Mouse (Mus musculus): ENCODE data around the gene Pnldc1. TPM values are rescaled to one million over a fixed set of nuclear protein-coding genes. Genes with fewer than 3 reads are reported as not detected.
"Not testable (repeated sequence)": the region's sequence is repeated elsewhere in the genome, so short reads cannot be mapped to it uniquely, and the experiment has no call there.

The Pnldc1 gene
- polyA plus RNA-seq, 1 experiment from 2014 or later = 1.1 TPM

GRCm38 (mm10) chr17:12931576-12931975 lies 21.5 kb upstream of the Pnldc1 start:
- H3K9ac ChIP-seq; H3K4me3 ChIP-seq; H3K9me3 ChIP-seq; H3K36me3 ChIP-seq; ATAC-seq (ENCODE audit: low FRiP score, low read depth); H3K4me1 ChIP-seq; H3K4me2 ChIP-seq (replicated peaks); H3K27ac ChIP-seq; H3K27me3 ChIP-seq (replicated peaks): not testable (repeated sequence)
- 89% methylated on average over 5 of the region's 5 CpGs for WGBS

DNA sequence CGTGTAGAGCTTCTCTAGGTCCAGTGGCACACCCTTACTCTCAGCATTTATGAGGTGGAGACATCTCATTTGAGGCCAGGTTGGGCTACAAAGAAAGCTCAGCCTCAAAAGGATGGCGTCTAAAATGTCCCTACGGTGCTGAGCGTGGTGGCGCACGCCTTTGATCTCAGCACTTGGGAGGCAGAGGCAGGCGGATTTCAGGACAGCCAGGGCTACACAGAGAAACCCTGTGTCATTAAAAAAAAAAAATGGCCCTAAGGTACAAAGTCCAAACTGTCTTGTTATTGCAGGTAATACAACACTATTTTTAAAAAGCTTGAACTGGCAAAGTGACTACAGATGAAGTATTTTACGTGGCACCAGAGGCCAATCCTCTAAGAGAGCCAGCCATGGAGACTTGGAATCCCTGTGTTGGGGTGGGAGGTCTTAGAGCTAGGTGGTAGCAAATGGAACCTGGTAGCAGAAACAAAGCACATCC lies 15.7 kb upstream of the Pnldc1 start:
- Histone ChIP-seq H3K9ac (no peak overlapping the region), H3K27me3 (replicated peaks) (no peaks in the 10 kb centered on the region), H3K4me3 (no peak overlapping the region), H3K4me1 (no peaks in the 10 kb centered on the region), H3K9me3 (no peaks in the 10 kb centered on the region), H3K4me2 (replicated peaks) (no peak overlapping the region), H3K27ac (no peak overlapping the region), H3K36me3 (peaks cover 63% of the 10 kb centered on the region)
- WGBS = 92% methylated on average over 8 of the region's 8 CpGs
- ATAC-seq (ENCODE audit: low FRiP score, low read depth) = no peak

DNA sequence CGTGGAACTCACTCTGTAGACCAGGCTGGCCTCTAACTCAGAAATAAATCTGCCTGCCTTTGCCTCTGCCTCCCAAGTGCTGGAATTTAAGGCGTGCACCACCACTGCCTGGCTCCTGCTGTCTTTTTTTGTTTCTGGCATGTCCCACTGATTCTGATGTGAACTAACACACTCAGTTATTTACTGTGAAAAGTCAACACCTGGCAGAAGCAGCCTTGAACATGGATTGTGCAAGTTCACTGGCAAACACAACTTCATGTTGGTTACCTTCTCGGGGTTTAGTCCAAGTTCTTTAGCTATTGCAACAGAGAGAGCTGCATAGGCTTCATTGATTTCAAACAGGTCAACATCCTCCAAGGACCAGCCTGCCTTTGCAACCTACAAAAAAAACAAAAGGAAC lies 15.0 kb upstream of the Pnldc1 start:
- ATAC-seq (ENCODE audit: low FRiP score, low read depth) = no peak
- H3K27me3 ChIP-seq (replicated peaks) = no peaks in the 10 kb centered on the region
- no peaks in the 10 kb centered on the region for H3K4me1 ChIP-seq
- no peak overlapping the region for H3K27ac ChIP-seq
- no peaks in the 10 kb centered on the region for H3K9me3 ChIP-seq
- no peak overlapping the region for H3K9ac ChIP-seq
- H3K4me3 ChIP-seq = no peak overlapping the region
- H3K36me3 ChIP-seq = peaks cover 71% of the 10 kb centered on the region
- 92% methylated on average over 3 of the region's 3 CpGs for WGBS
- H3K4me2 ChIP-seq (replicated peaks) = no peak overlapping the region

GRCm38 (mm10) chr17:12921073-12921472 lies 11.0 kb upstream of the Pnldc1 start:
- Histone ChIP-seq H3K27me3 (replicated peaks) (no peaks in the 10 kb centered on the region), H3K4me3 (no peak overlapping the region), H3K4me1 (peaks cover 3% of the 10 kb centered on the region; the same call in 1 of the 2 replicates), H3K27ac (no peak overlapping the region), H3K36me3 (peaks cover 73% of the 10 kb centered on the region), H3K9ac (no peak overlapping the region), H3K4me2 (replicated peaks) (no peak overlapping the region), H3K9me3 (no peaks in the 10 kb centered on the region)
- WGBS = 100% methylated on average over 1 of the region's 1 CpGs
- no peak for ATAC-seq (ENCODE audit: low FRiP score, low read depth)

GRCm38 (mm10) chr17:12916588-12917380 lies 6.8 kb upstream of the Pnldc1 start:
- H3K27ac ChIP-seq = peak overlapping the region; percentile 69
- H3K9me3 ChIP-seq = no peaks in the 10 kb centered on the region
- H3K4me1 ChIP-seq = peaks cover 8% of the 10 kb centered on the region
- no peaks in the 10 kb centered on the region for H3K27me3 ChIP-seq (replicated peaks)
- ATAC-seq (ENCODE audit: low FRiP score, low read depth) = peak; percentile 67
- H3K9ac ChIP-seq = peak overlapping the region; percentile 91
- H3K4me2 ChIP-seq (replicated peaks) = peak overlapping the region; percentile 82
- peaks cover 54% of the 10 kb centered on the region for H3K36me3 ChIP-seq
- under 1% methylated on average over 40 of the region's 40 CpGs for WGBS
- H3K4me3 ChIP-seq = peak overlapping the region; percentile 76

- no peaks in the 10 kb centered on the region for H3K27me3 ChIP-seq (replicated peaks)
- H3K4me3 ChIP-seq = peak within 1 kb of the TSS; percentile 76
- whole genome bisulfite sequencing = under 1% methylated on average over 56 of the region's 56 CpGs
- H3K4me2 ChIP-seq (replicated peaks) = peak within 1 kb of the TSS; percentile 88
- peaks cover 52% of the 10 kb centered on the region for H3K36me3 ChIP-seq
- peak; percentile 99 for ATAC-seq (ENCODE audit: low FRiP score, low read depth)
- peaks cover 8% of the 10 kb centered on the region for H3K4me1 ChIP-seq
- peak within 1 kb of the TSS; percentile 69 for H3K27ac ChIP-seq
- no peaks in the 10 kb centered on the region for H3K9me3 ChIP-seq
- peak within 1 kb of the TSS; percentile 91 for H3K9ac ChIP-seq
These were observed 6.0 kb upstream of the Pnldc1 start, which contains the start of gene Mrpl18 for GRCm38 (mm10) chr17:12915881-12916583. Gene Mrpl18, minus strand, starts transcription at chr17:12916345.

DNA sequence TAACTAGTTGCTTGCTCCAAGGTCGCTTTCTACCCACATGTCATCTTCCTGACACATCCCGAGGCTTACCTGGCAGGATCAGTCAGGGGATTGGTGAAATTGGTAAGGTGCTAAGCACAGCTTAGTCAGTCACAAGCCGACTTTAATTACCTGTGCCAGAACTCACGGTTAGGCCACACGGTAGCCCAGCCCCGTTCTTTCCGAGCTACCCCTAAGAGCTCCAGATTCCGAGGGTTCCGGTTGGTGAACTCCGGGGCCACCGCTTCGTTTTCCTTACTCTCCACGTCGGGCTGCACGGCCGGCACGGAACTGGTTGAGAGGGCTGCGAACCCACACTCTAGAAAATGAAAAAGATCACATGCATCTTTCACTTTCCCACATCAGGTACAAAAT lies 5.5 kb upstream of the Pnldc1 start, which contains the start of gene Tcp1:
Tcp1 (plus strand) TSS at position 214 of the 393 bp plus-strand sequence.
- peaks cover 8% of the 10 kb centered on the region for H3K4me1 ChIP-seq
- ATAC-seq (ENCODE audit: low FRiP score, low read depth) = peak; percentile 7
- H3K4me2 ChIP-seq (replicated peaks) = peak within 1 kb of the TSS; percentile 88
- H3K27me3 ChIP-seq (replicated peaks) = no peaks in the 10 kb centered on the region
- peaks cover 51% of the 10 kb centered on the region for H3K36me3 ChIP-seq
- H3K9me3 ChIP-seq = no peaks in the 10 kb centered on the region
- H3K9ac ChIP-seq = peak within 1 kb of the TSS; percentile 91
- peak within 1 kb of the TSS; percentile 69 for H3K27ac ChIP-seq
- peak within 1 kb of the TSS; percentile 76 for H3K4me3 ChIP-seq
- WGBS = 2% methylated on average over 18 of the region's 18 CpGs

- no peak overlapping the region for H3K4me3 ChIP-seq
- no peak overlapping the region for H3K27ac ChIP-seq
- no peak overlapping the region for H3K4me2 ChIP-seq (replicated peaks)
- H3K9me3 ChIP-seq = no peaks in the 10 kb centered on the region
- no peak overlapping the region for H3K9ac ChIP-seq
- WGBS = 91% methylated on average over 8 of the region's 8 CpGs
- H3K4me1 ChIP-seq = peaks cover 4% of the 10 kb centered on the region
- no peaks in the 10 kb centered on the region for H3K27me3 ChIP-seq (replicated peaks)
- peaks cover 40% of the 10 kb centered on the region for H3K36me3 ChIP-seq
- no peak for ATAC-seq (ENCODE audit: low FRiP score, low read depth)
These were observed 361 bp upstream of the Pnldc1 start for GRCm38 (mm10) chr17:12910391-12910790.

GRCm38 (mm10) chr17:12906436-12906835 lies 3.6 kb downstream of the Pnldc1 start:
- no peak overlapping the region for H3K27ac ChIP-seq
- no peak overlapping the region for H3K9ac ChIP-seq
- no peak overlapping the region for H3K4me3 ChIP-seq
- no peaks in the 10 kb centered on the region for H3K9me3 ChIP-seq
- no peak overlapping the region for H3K4me2 ChIP-seq (replicated peaks)
- peaks cover 38% of the 10 kb centered on the region for H3K36me3 ChIP-seq
- 94% methylated on average over 9 of the region's 9 CpGs for WGBS
- H3K4me1 ChIP-seq = no peaks in the 10 kb centered on the region
- ATAC-seq (ENCODE audit: low FRiP score, low read depth) = no peak
- H3K27me3 ChIP-seq (replicated peaks) = no peaks in the 10 kb centered on the region

- peaks cover 36% of the 10 kb centered on the region for H3K36me3 ChIP-seq
- no peak overlapping the region for H3K4me2 ChIP-seq (replicated peaks)
- no peaks in the 10 kb centered on the region for H3K4me1 ChIP-seq
- ATAC-seq (ENCODE audit: low FRiP score, low read depth) = no peak
- no peak overlapping the region for H3K27ac ChIP-seq
- WGBS = 90% methylated on average over 4 of the region's 4 CpGs
- H3K9me3 ChIP-seq = no peaks in the 10 kb centered on the region
- no peak overlapping the region for H3K9ac ChIP-seq
- H3K27me3 ChIP-seq (replicated peaks) = no peaks in the 10 kb centered on the region
- no peak overlapping the region for H3K4me3 ChIP-seq
These were observed 4.2 kb downstream of the Pnldc1 start for GRCm38 (mm10) chr17:12905810-12906209.

DNA sequence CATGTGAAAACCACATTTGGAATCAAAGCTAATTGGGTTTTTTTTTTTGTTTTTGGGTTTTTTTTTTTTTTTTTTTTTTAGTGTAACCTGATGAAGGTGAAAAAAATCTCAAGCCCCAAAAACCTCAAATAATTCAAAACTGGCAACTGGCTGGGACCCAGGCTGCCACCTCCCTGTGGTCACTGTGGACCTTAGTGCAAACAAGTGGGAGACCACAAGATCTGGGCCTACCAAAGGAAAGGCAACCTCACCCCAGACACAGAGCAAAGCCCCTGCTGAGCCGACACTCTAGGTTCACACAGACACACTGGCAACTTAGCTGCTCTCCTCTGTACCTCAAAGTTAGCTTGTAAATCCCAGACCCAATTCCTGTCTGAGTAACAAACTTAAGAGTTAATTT lies 5.7 kb downstream of the Pnldc1 start:
- WGBS = 73% methylated on average over 1 of the region's 1 CpGs
- H3K36me3 ChIP-seq = peaks cover 39% of the 10 kb centered on the region
- no peaks in the 10 kb centered on the region for H3K4me1 ChIP-seq
- no peak for ATAC-seq (ENCODE audit: low FRiP score, low read depth)
- no peak overlapping the region for H3K4me3 ChIP-seq
- no peak overlapping the region for H3K4me2 ChIP-seq (replicated peaks)
- H3K9ac ChIP-seq = no peak overlapping the region
- H3K27ac ChIP-seq = no peak overlapping the region
- no peaks in the 10 kb centered on the region for H3K27me3 ChIP-seq (replicated peaks)
- no peaks in the 10 kb centered on the region for H3K9me3 ChIP-seq

Measured in neural tube, embryonic 12.5 days (tissue).